Mouse (Mus musculus) olfactory bulb, adult 2 months (tissue): ENCODE measurements at regions not wholly inside any gene's neighbourhood (a gene's known extent, or its start where the extent isn't known, plus 50 kb on each side); places are given as distances from the start of the nearest gene placed in this dataset.

ENCODE experiments used
- CTCF ChIP-seq: fragments of 200-500 bp; IDR thresholded peaks from 2 replicates; pipeline ENCODE4 v1.5.1; 2012; ENCODE audit warnings: low read depth, mild to moderate bottlenecking, low read length, moderate library complexity; ENCODE audit not compliant: insufficient read depth
- POLR2A ChIP-seq: fragments of 200-500 bp; IDR thresholded peaks from 2 replicates; pipeline ENCODE4 v1.6.1; 2012; ENCODE audit warnings: mild to moderate bottlenecking, low read depth, low read length, moderate library complexity; ENCODE audit not compliant: insufficient read depth

DNA sequence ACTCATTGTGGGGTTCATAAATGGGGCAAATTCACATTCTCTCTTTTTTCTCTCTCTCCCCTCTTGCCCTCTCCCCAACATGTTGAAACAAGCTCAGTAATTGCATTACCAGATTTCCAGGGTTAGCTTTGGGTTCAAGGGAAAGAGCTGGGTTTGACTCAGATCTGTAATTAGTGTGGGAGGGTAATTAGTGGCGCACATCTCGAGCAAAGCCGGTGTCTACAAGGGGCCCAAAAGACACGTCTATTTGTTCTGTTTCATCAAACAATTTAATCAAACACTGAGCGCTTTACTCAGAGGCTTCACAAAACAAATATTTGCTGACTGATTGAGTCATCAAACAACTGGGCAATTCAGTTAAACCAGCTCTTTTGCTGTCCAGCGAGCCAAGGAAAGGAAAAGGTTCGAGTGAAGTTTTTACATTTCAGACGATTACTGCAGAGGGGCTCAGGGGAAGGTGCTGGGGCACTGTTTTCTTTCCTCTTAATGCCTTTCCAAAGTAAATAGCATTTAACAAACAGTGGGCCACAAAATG, 193.6 kb upstream of the Six2 start:
- TF ChIP-seq CTCF (no peak), POLR2A (no peak)
